Mouse (Mus musculus) midbrain, embryonic 11.5 days (tissue): Measurements from ENCODE around the gene Stim2. TPM values are rescaled to one million over a fixed set of nuclear protein-coding genes. Genes with fewer than 3 reads are reported as not detected.

ENCODE experiments used
- polyA plus RNA-seq: library from polyadenylated mRNA; unstranded; fragments of >200 nt; fragmentation: Nextera tagmentation; extraction: Ambion mirVana; gene quantifications from 2 replicates; pipeline ENCODE4 v1.2.1, GENCODE M21; 2014

Stim2 gene
- polyA plus RNA-seq, 1 experiment from 2014 or later: 23.1 TPM

Other genes with a start within 250 kb of the Stim2 start
- gene Tbc1d19, start 188.9 kb upstream of the Stim2 start, polyA plus RNA-seq: 64.3 and 68.1 TPM in 2 replicates